Mouse (Mus musculus) brain, adult 2 months (tissue): ENCODE results near the gene Bmpr2.

Source experiments
- DNase-seq: peaks from one replicate; pipeline ENCODE4 v3.0.0; 2011; ENCODE audit warnings: low read depth, low spot score

Gene Bmpr2

DNA sequence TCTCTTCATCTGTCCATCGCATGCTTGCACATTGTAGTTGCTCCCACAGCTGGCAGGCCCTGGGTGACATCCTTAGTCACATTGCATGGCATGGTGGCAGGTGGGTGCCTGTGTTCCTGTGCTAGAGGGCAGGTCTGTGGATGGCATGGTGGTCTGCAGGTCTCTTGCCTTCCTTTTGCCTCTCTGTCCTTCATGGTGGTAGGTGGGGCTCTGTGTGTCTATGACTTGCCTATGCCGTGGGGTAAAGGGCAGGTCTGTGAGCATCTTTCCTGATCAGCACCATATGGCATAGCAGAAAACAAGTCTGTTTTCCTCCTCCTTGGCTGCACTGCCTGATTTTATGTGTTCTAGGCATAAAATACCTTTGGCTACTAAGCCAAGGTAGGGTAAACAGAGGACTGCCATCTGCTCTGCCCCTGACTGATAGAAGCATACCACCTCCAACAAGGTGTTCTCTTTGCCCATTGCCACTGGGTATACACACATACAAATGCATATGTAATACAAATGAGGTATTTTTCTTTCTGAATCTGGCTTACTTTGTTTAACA lies 164.0 kb downstream of the Bmpr2 start:
- DNase-seq: peak; percentile 86
